Mouse (Mus musculus) splenic B cell, adult 2 months (primary cell): ENCODE measurements around the gene Cd40.

ENCODE experiments used
- DNase-seq: peaks from one replicate; pipeline ENCODE4 v3.0.0-alpha.2; 2011; ENCODE audit warnings: low read depth, low spot score
- H3K27me3 ChIP-seq: 2 replicates; pipeline ENCODE4 v1.6.1; 2012; ENCODE audit warnings: mild to moderate bottlenecking, low read length, moderate library complexity, mixed read lengths; ENCODE audit not compliant: control insufficient read depth, poor library complexity, insufficient read depth, severe bottlenecking
- H3K36me3 ChIP-seq: 2 replicates; pipeline ENCODE4 v1.6.1; 2012; ENCODE audit warnings: mild to moderate bottlenecking, low read length, moderate library complexity, mixed read lengths; ENCODE audit not compliant: control insufficient read depth, poor library complexity, insufficient read depth, severe bottlenecking

Cd40 gene

GRCm38 (mm10) chr2:165074937-165075336 lies 19.5 kb downstream of the Cd40 start:
- DNase-seq: peak; percentile 88
- 0 out of 2 replicates have a peak, but pooled peaks cover 2% of the 10 kb centered on the region for H3K27me3 ChIP-seq
- H3K36me3 ChIP-seq: no peaks in the 10 kb centered on the region

- Histone ChIP-seq H3K36me3 (no peaks in the 10 kb centered on the region), H3K27me3 (0 out of 2 replicates have a peak, but pooled peaks cover 2% of the 10 kb centered on the region)
- DNase-seq: no peak
Observed at GRCm38 (mm10) chr2:165077055-165077454, 21.6 kb downstream of the Cd40 start.

GRCm38 (mm10) chr2:165078045-165078444 lies 22.6 kb downstream of the Cd40 start:
- Histone ChIP-seq H3K36me3 (no peaks in the 10 kb centered on the region), H3K27me3 (0 out of 2 replicates have a peak, but pooled peaks cover 2% of the 10 kb centered on the region)
- DNase-seq: no peak

- DNase-seq: no peak
- Histone ChIP-seq H3K36me3 (no peaks in the 10 kb centered on the region), H3K27me3 (0 out of 2 replicates have a peak, but pooled peaks cover 2% of the 10 kb centered on the region)
Observed at GRCm38 (mm10) chr2:165078605-165079004, 23.2 kb downstream of the Cd40 start.

GRCm38 (mm10) chr2:165080657-165081056 lies 25.2 kb downstream of the Cd40 start:
- no peaks in the 10 kb centered on the region for H3K36me3 ChIP-seq
- no peak for DNase-seq

GRCm38 (mm10) chr2:165081257-165081656 lies 25.8 kb downstream of the Cd40 start:
- DNase-seq: no peak
- no peaks in the 10 kb centered on the region for H3K36me3 ChIP-seq

More at GRCm38 (mm10) chr2:165080657-165081056, 25.2 kb downstream of the Cd40 start:
- 0 out of 2 replicates have a peak, but pooled peaks cover 2% of the 10 kb centered on the region for H3K27me3 ChIP-seq

GRCm38 (mm10) chr2:165086634-165087033 lies 31.2 kb downstream of the Cd40 start:
- DNase-seq: no peak
- no peaks in the 10 kb centered on the region for H3K36me3 ChIP-seq
- H3K27me3 ChIP-seq: no peaks in the 10 kb centered on the region

More at GRCm38 (mm10) chr2:165081257-165081656, 25.8 kb downstream of the Cd40 start:
- H3K27me3 ChIP-seq: 0 out of 2 replicates have a peak, but pooled peaks cover 2% of the 10 kb centered on the region

GRCm38 (mm10) chr2:165089470-165089869 lies 34.0 kb downstream of the Cd40 start:
- DNase-seq: no peak
- no peaks in the 10 kb centered on the region for H3K27me3 ChIP-seq
- H3K36me3 ChIP-seq: no peaks in the 10 kb centered on the region

- no peak for DNase-seq
- H3K36me3 ChIP-seq: no peaks in the 10 kb centered on the region
- H3K27me3 ChIP-seq: no peaks in the 10 kb centered on the region
Observed at GRCm38 (mm10) chr2:165090650-165091049, 35.2 kb downstream of the Cd40 start, which contains the start of gene 1700025C18Rik. 1700025C18Rik (minus strand) TSS chr2:165090750.

GRCm38 (mm10) chr2:165091433-165091965 lies 36.1 kb downstream of the Cd40 start:
- H3K27me3 ChIP-seq: no peaks in the 10 kb centered on the region
- no peak for DNase-seq
- no peaks in the 10 kb centered on the region for H3K36me3 ChIP-seq

GRCm38 (mm10) chr2:165092393-165092792 lies 37.0 kb downstream of the Cd40 start:
- DNase-seq: no peak
- Histone ChIP-seq H3K27me3 (no peaks in the 10 kb centered on the region), H3K36me3 (no peaks in the 10 kb centered on the region)

- Histone ChIP-seq H3K27me3 (no peaks in the 10 kb centered on the region), H3K36me3 (no peaks in the 10 kb centered on the region)
- DNase-seq: no peak
Observed at GRCm38 (mm10) chr2:165096367-165096766, 40.9 kb downstream of the Cd40 start.

GRCm38 (mm10) chr2:165098861-165099260 lies 43.4 kb downstream of the Cd40 start:
- H3K36me3 ChIP-seq: no peaks in the 10 kb centered on the region
- H3K27me3 ChIP-seq: no peaks in the 10 kb centered on the region
- DNase-seq: no peak

- H3K36me3 ChIP-seq: no peaks in the 10 kb centered on the region
- H3K27me3 ChIP-seq: no peaks in the 10 kb centered on the region
- no peak for DNase-seq
Observed at GRCm38 (mm10) chr2:165100749-165101148, 45.3 kb downstream of the Cd40 start.

GRCm38 (mm10) chr2:165102920-165103319 lies 47.5 kb downstream of the Cd40 start:
- DNase-seq: peak; percentile 9
- Histone ChIP-seq H3K36me3 (no peaks in the 10 kb centered on the region), H3K27me3 (no peaks in the 10 kb centered on the region)
